Mouse (Mus musculus) erythroblast, embryonic 14.5 days (primary cell): ENCODE measurements around the gene Psmg3.

Experiments used
- GATA1 ChIP-seq: IDR thresholded peaks from 2 replicates; pipeline ENCODE4 v1.6.1; 2012; ENCODE audit warnings: low read length, inconsistent platforms, mixed read lengths
- TAL1 ChIP-seq: IDR thresholded peaks from 3 replicates; pipeline ENCODE4 v1.6.1; 2012; ENCODE audit warnings: low read length, inconsistent platforms, mixed read lengths

- no peak for TF ChIP-seq GATA1
- no peak for TF ChIP-seq TAL1
Measured at GRCm38 (mm10) chr5:139791227-139792158, 35.2 kb downstream of the Psmg3 start, which contains the start of gene Mafk.
